Mouse (Mus musculus): Measurements from ENCODE around the gene Xpot.

- TF ChIP-seq POLR2A (IDR thresholded peaks at IDR 0.05; ENCODE audit: borderline replicate concordance, insufficient read depth, low read length) (no peak), CTCF (IDR thresholded peaks at IDR 0.05; ENCODE audit: borderline replicate concordance, insufficient read depth, low read depth, low read length) (no peak)
Measured at GRCm38 (mm10) chr10:121612448-121612847, 13.7 kb downstream of the Xpot start.
